9 mouse cellular contexts compared by ENCODE assay signal in genomic region chr2:159053936-159054335, GRCm38 (mm10).
A peak's percentile ranks its signal among the peaks of the same experiment; 100 is the strongest.
DNase-seq lines count a peak whose midpoint lies in the region; ATAC-seq and TF ChIP-seq lines count a peak whose summit lies in the region.
"Had no signal": no experiment of that assay in that cellular context is flagged by ENCODE, and none has a peak within 500 bp of the region (broad histone marks: within the 10 kb centered on the region; RNA-seq: fewer than 3 reads in every experiment).

No protein-coding gene starts in this region.

- 63% methylated on average over 4 of the region's 4 CpGs for WGBS in forebrain, embryonic 15.5 days
- WGBS in hindbrain, embryonic 12.5 days: 66% methylated on average over 4 of the region's 4 CpGs
- WGBS in lung, postnatal 0 days: 56% methylated on average over 4 of the region's 4 CpGs

- DNase-seq in MN1 (ENCODE audit: low spot score): peak; percentile 7
- DNase-seq in layer of hippocampus, postnatal 25 days (ENCODE audit: extremely low spot score in 1 of 2, low spot score in 1 of 2): peak; percentile 61 to 83
- peak; percentile 70 for DNase-seq in lung, postnatal 0 days (ENCODE audit: low spot score)
- DNase-seq in right cerebral cortex, adult 2 months (ENCODE audit: low spot score in 2 of 2): peak; percentile 67 to 80
- DNase-seq in urinary bladder, postnatal 4 days (ENCODE audit: low spot score in 2 of 2): peak; percentile 33 to 75

- 0 out of 2 replicates have a peak, but pooled peaks have one; percentile 3 for ATAC-seq in cerebellum, adult (ENCODE audit: insufficient number of reproducible peaks, low FRiP score, low TSS enrichment)
- ATAC-seq in forebrain, embryonic 15.5 days (replicated peaks): peak; percentile 73
- peak; percentile 61; the same call in 1 of the 2 replicates for ATAC-seq in hindbrain, embryonic 12.5 days (ENCODE audit: low FRiP score)
- peak; percentile 58 for ATAC-seq in lung, postnatal 0 days

- TF ChIP-seq CTCF in lung, postnatal 0 days (IDR thresholded peaks at IDR 0.05): peak; percentile 94

- no peaks in the 10 kb centered on the region for H3K4me1 ChIP-seq in forebrain, embryonic 15.5 days
- peaks cover 10% of the 10 kb centered on the region for H3K4me1 ChIP-seq in hindbrain, embryonic 12.5 days
- peaks cover 9% of the 10 kb centered on the region; the same call in 1 of the 2 replicates for H3K4me1 ChIP-seq in lung, postnatal 0 days (ENCODE audit: insufficient read depth, low read depth, low read length)

- H3K4me3 ChIP-seq in forebrain, embryonic 15.5 days: no peak overlapping the region
- no peak overlapping the region for H3K4me3 ChIP-seq in hindbrain, embryonic 12.5 days
- no peak overlapping the region for H3K4me3 ChIP-seq in lung, postnatal 0 days (ENCODE audit: low read depth, low read length)
- H3K4me3 ChIP-seq: embryonic facial prominence, embryonic 13.5 days had no signal

- H3K27me3 ChIP-seq in forebrain, embryonic 15.5 days: no peaks in the 10 kb centered on the region
- peaks cover 8% of the 10 kb centered on the region; the same call in 1 of the 2 replicates for H3K27me3 ChIP-seq in hindbrain, embryonic 12.5 days
- H3K27me3 ChIP-seq in lung, postnatal 0 days (replicated peaks; ENCODE audit: insufficient read depth, low read length): no peaks in the 10 kb centered on the region

- no peak overlapping the region for H3K4me2 ChIP-seq in forebrain, embryonic 15.5 days (replicated peaks)
- no peak overlapping the region for H3K4me2 ChIP-seq in hindbrain, embryonic 12.5 days (replicated peaks)
- no peak overlapping the region for H3K4me2 ChIP-seq in lung, postnatal 0 days (replicated peaks; ENCODE audit: low read depth, low read length)
- H3K4me2 ChIP-seq: embryonic facial prominence, embryonic 13.5 days had no signal

- TF ChIP-seq EP300 in lung, postnatal 0 days (IDR thresholded peaks at IDR 0.05): no peak

- no peaks in the 10 kb centered on the region for H3K36me3 ChIP-seq in forebrain, embryonic 15.5 days
- H3K36me3 ChIP-seq in hindbrain, embryonic 12.5 days: no peaks in the 10 kb centered on the region
- H3K36me3 ChIP-seq in lung, postnatal 0 days (ENCODE audit: insufficient read depth, low read length): no peaks in the 10 kb centered on the region
- H3K36me3 ChIP-seq: embryonic facial prominence, embryonic 13.5 days had no signal

- H3K9ac ChIP-seq in forebrain, embryonic 15.5 days (replicated peaks): no peak overlapping the region
- no peak overlapping the region for H3K9ac ChIP-seq in hindbrain, embryonic 12.5 days
- no peak overlapping the region for H3K9ac ChIP-seq in lung, postnatal 0 days (replicated peaks; ENCODE audit: low read depth)
- H3K9ac ChIP-seq: embryonic facial prominence, embryonic 13.5 days had no signal

- H3K9me3 ChIP-seq in forebrain, embryonic 15.5 days: no peaks in the 10 kb centered on the region
- H3K9me3 ChIP-seq in hindbrain, embryonic 12.5 days (replicated peaks): no peaks in the 10 kb centered on the region
- no peaks in the 10 kb centered on the region for H3K9me3 ChIP-seq in lung, postnatal 0 days (ENCODE audit: low read length)
- H3K9me3 ChIP-seq: embryonic facial prominence, embryonic 13.5 days had no signal

- no peak overlapping the region for H3K27ac ChIP-seq in forebrain, embryonic 15.5 days (replicated peaks)
- no peak overlapping the region for H3K27ac ChIP-seq in hindbrain, embryonic 12.5 days
- H3K27ac ChIP-seq in lung, postnatal 0 days (ENCODE audit: low read length): no peak overlapping the region
- H3K27ac ChIP-seq: embryonic facial prominence, embryonic 13.5 days had no signal

Comparison
In these comparisons a context has a peak if more than half of its experiments do, and no peak if none do; other contexts are left out.
1. DNase-seq: peak in every context shown above with its lines; median percentile 74 in right cerebral cortex, adult 2 months; 72 in layer of hippocampus, postnatal 25 days; 70 in lung, postnatal 0 days; 54 in urinary bladder, postnatal 4 days; 7 in MN1.
2. ATAC-seq: peak in every context shown above with its lines; median percentile 73 in forebrain, embryonic 15.5 days; 61 in hindbrain, embryonic 12.5 days; 58 in lung, postnatal 0 days; 3 in cerebellum, adult.